Mouse (Mus musculus) heart, embryonic 12.5 days (tissue): ENCODE measurements around the gene Slc51b. TPM values are rescaled to one million over a fixed set of nuclear protein-coding genes. Genes with fewer than 3 reads are reported as not detected.

Experiments used
- ATAC-seq: fragments of 200-750 bp; cut with Nextera tagmentation; 2 replicates; pipeline ENCODE4 v1.8.0; 2017; ENCODE audit warnings: moderate TSS enrichment, moderate library complexity; ENCODE audit not compliant: insufficient number of reproducible peaks, low FRiP score
- H3K27ac ChIP-seq: fragments of 300-500 bp; sonication (generic); 2 replicates; pipeline ENCODE4 v1.5.1; 2016; ENCODE audit warnings: mild to moderate bottlenecking, moderate library complexity; ENCODE audit not compliant: poor library complexity, severe bottlenecking
- H3K27me3 ChIP-seq: fragments of 300-500 bp; sonication (generic); replicated peaks from 2 replicates; pipeline ENCODE4 v1.6.1; 2016; ENCODE audit warnings: mild to moderate bottlenecking, moderate library complexity
- H3K36me3 ChIP-seq: fragments of 300-500 bp; sonication (generic); 2 replicates; pipeline ENCODE4 v1.6.1; 2016; ENCODE audit warnings: mild to moderate bottlenecking, moderate library complexity
- H3K4me1 ChIP-seq: fragments of 300-500 bp; sonication (generic); replicated peaks from 2 replicates; pipeline ENCODE4 v1.6.1; 2016; ENCODE audit warnings: mild to moderate bottlenecking
- H3K4me2 ChIP-seq: fragments of 300-500 bp; sonication (generic); 2 replicates; pipeline ENCODE4 v1.6.1; 2016; ENCODE audit warnings: mild to moderate bottlenecking, moderate library complexity
- H3K4me3 ChIP-seq: fragments of 300-500 bp; sonication (generic); 2 replicates; pipeline ENCODE4 v1.5.1; 2016; ENCODE audit warnings: mild to moderate bottlenecking
- H3K9ac ChIP-seq: fragments of 300-500 bp; sonication (generic); 2 replicates; pipeline ENCODE4 v1.6.1; 2016; ENCODE audit warnings: mild to moderate bottlenecking, moderate library complexity
- H3K9me3 ChIP-seq: fragments of 300-500 bp; sonication (generic); replicated peaks from 2 replicates; pipeline ENCODE4 v1.6.1; 2016; ENCODE audit warnings: mild to moderate bottlenecking, moderate library complexity
- WGBS: fragments of 180-500 bp; shearing (Covaris S2); methylation state at CpG from one replicate; pipeline ENCODE4 v1.1.7; 2016; 5-methylcytosine and 5-hydroxymethylcytosine counted together
- polyA plus RNA-seq: library from polyadenylated mRNA; unstranded; fragments of >200 nt; fragmentation: Nextera tagmentation; extraction: Ambion mirVana; gene quantifications from 2 replicates; pipeline ENCODE4 v1.2.1, GENCODE M21; 2016

The Slc51b gene
- polyA plus RNA-seq, 1 experiment from 2014 or later, result not detected

DNA sequence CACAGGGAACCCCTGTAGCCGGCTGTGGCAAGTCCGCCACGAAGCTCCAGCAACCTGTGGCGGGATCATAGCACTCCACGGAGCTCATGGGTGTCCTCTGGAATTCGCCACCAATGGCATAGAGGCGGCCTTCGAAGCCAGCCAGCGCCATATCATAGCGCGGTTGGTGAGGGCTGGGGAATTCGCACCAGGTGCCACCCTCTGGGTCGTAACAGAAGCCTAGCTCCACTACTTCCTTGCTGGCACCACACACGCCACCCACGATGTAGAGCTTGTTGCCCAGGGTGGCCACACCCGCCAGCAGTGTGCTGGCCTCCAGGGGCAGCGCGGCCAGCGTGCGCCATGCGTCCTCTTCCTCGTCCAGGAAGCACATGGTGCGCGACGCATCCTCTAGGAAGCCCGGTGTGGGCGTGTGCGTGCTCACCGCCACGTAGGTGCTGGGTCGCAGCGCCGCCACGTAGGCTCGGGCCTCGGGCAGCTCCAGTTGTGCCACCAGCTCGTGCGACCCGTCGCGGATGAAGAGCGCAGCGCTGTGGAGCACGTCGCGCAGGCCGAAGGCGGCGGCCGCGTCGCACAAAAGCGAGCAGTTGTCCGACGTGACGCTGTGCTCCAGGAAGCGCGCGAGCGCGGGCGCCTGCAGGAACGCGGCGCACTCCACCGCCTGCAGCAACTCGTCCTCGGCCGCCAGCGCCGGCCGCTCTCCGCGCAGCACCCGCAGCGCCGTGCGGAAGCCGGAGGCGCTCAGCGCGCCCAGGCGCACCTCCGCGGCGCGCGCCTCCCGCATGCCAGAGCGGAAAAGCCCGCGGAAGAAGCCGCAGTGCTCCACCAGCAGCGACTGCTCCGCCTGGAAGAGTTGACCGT lies 31.8 kb downstream of the Slc51b start:
- peak; percentile 41; the same call in 1 of the 2 replicates for ATAC-seq
- no peaks in the 10 kb centered on the region for H3K36me3 ChIP-seq
- H3K27ac ChIP-seq, result no peak overlapping the region
- H3K4me3 ChIP-seq, result peak overlapping the region; percentile 58
- 12% methylated on average over 95 of the region's 96 CpGs for WGBS
- peak overlapping the region; percentile 58 for H3K9ac ChIP-seq
- H3K4me2 ChIP-seq, result peak overlapping the region; percentile 76
- peaks cover 15% of the 10 kb centered on the region for H3K4me1 ChIP-seq
- H3K27me3 ChIP-seq, result peaks cover 45% of the 10 kb centered on the region
- no peaks in the 10 kb centered on the region for H3K9me3 ChIP-seq

GRCm38 (mm10) chr9:65386373-65387140 lies 36.2 kb downstream of the Slc51b start:
- no peaks in the 10 kb centered on the region for H3K9me3 ChIP-seq
- H3K4me2 ChIP-seq, result no peak overlapping the region
- no peak overlapping the region for H3K27ac ChIP-seq
- H3K36me3 ChIP-seq, result no peaks in the 10 kb centered on the region
- H3K4me1 ChIP-seq, result peaks cover 15% of the 10 kb centered on the region
- peaks cover 31% of the 10 kb centered on the region for H3K27me3 ChIP-seq
- no peak overlapping the region for H3K4me3 ChIP-seq
- no peak overlapping the region for H3K9ac ChIP-seq
- ATAC-seq, result no peak
- 39% methylated on average over 8 of the region's 8 CpGs for WGBS

DNA sequence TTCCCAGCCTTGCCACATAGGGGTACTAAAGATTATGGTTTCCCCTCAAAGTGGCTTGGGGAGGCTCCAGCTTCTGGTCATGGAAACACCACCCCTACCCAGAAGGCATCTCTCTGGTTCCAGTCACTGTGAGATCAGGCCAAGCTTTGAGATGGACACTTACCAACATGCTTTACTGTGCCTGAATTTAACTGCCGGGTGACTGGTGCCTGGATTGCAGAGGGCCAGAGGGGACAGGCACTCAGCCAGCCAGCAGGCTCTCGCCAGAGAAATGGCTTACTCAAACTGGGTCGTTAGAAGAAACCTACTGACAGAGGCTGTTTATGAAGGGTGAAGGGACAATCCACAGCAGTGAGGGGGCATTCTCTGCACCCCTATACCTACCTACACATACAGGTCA lies 38.5 kb downstream of the Slc51b start:
- peaks cover 8% of the 10 kb centered on the region; the same call in 1 of the 2 replicates for H3K27me3 ChIP-seq
- no peak overlapping the region for H3K27ac ChIP-seq
- no peak for ATAC-seq
- H3K4me1 ChIP-seq, result peaks cover 17% of the 10 kb centered on the region
- H3K36me3 ChIP-seq, result no peaks in the 10 kb centered on the region
- H3K9ac ChIP-seq, result no peak overlapping the region
- H3K4me3 ChIP-seq, result no peak overlapping the region
- H3K9me3 ChIP-seq, result no peaks in the 10 kb centered on the region
- no peak overlapping the region for H3K4me2 ChIP-seq
- WGBS, result 44% methylated on average over 3 of the region's 3 CpGs

GRCm38 (mm10) chr9:65382751-65383097 lies 40.0 kb downstream of the Slc51b start:
- H3K27me3 ChIP-seq, result 0 out of 2 replicates have a peak, but pooled peaks cover 3% of the 10 kb centered on the region
- no peak overlapping the region for H3K4me3 ChIP-seq
- H3K36me3 ChIP-seq, result peaks cover 3% of the 10 kb centered on the region; the same call in 1 of the 2 replicates
- H3K4me2 ChIP-seq, result no peak overlapping the region
- H3K27ac ChIP-seq, result no peak overlapping the region
- H3K4me1 ChIP-seq, result peaks cover 17% of the 10 kb centered on the region
- ATAC-seq, result no peak
- H3K9ac ChIP-seq, result no peak overlapping the region
- WGBS, result 55% methylated on average over 3 of the region's 3 CpGs
- H3K9me3 ChIP-seq, result no peaks in the 10 kb centered on the region

- H3K36me3 ChIP-seq, result peaks cover 7% of the 10 kb centered on the region; the same call in 1 of the 2 replicates
- 55% methylated on average over 6 of the region's 6 CpGs for WGBS
- H3K9ac ChIP-seq, result no peak overlapping the region
Observed at GRCm38 (mm10) chr9:65382031-65382750, 40.6 kb downstream of the Slc51b start.

DNA sequence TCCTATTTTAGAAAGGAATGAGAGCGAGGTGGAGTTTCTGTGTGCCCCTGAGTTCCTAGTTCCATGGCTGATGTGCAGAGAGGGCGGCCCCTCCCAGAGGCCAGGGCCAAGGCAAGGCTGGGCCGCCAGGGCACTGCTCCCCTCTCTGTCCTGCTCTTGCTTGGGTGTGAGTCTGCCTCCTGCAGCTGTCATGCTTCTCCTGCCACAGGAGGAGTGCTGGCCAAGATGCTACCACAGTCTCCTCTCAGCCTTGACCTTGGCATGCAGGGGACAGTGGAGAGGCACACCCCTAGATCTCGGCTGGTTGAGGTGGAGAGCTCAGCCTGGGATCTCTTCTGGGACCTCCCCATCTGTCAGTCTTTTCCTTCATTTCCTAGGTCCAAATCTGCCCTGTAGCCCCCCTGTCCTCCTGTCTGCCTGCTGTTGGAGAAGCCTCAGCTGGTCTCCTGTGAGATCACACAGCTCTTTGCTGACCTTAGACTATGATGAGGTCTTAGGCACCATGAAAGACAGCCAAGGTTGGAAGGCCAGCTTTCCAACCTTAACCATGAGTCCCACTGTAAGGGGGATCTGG lies 41.7 kb downstream of the Slc51b start:
- Histone ChIP-seq H3K9me3 (no peaks in the 10 kb centered on the region), H3K9ac (no peak overlapping the region), H3K4me1 (peaks cover 17% of the 10 kb centered on the region), H3K27ac (no peak overlapping the region), H3K36me3 (peaks cover 16% of the 10 kb centered on the region), H3K4me2 (no peak overlapping the region), H3K4me3 (no peak overlapping the region), H3K27me3 (no peaks in the 10 kb centered on the region)
- 70% methylated on average over 4 of the region's 4 CpGs for WGBS
- no peak for ATAC-seq

More at GRCm38 (mm10) chr9:65382031-65382750, 40.6 kb downstream of the Slc51b start:
- no peaks in the 10 kb centered on the region for H3K9me3 ChIP-seq
- no peaks in the 10 kb centered on the region for H3K27me3 ChIP-seq
- H3K4me1 ChIP-seq, result peaks cover 17% of the 10 kb centered on the region
- no peak overlapping the region for H3K27ac ChIP-seq
- no peak for ATAC-seq
- H3K4me3 ChIP-seq, result no peak overlapping the region
- H3K4me2 ChIP-seq, result no peak overlapping the region

DNA sequence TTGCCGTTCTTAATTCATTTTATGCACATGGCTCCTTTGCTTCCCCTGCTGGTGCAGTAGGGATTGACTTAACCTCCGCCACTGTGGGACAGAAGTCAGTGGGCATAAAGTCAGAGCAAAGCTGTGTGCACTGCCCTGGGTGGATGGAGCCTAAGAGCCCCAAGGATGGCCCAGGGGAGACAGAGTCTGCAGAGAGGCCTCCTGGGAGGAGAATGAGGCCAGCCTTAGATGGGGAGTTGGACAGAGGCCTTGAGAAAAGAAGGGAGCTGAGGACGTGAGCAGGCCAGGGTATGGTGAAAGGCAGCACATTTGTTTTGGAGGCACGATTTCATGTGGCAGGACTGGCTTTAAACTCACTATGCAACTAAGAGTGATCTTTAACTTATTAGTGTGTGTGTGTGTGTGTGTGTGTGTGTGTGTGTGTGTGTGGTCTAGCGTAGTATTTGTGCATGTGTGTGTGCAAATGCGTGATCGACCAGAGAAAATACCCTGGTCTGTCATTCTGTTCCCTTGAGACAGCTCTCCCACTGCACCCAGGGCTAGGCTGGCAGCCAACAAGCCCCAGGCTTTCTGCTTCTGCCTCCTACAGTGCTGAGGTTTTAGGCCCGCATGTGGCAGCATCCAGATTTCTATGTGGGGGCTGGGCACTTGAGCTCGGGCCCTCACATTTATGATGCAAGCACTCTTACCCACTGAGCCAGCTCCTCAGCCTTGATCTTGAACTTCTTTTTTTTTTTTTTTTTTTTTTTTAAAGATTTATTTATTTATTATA lies 47.4 kb downstream of the Slc51b start:
- H3K4me1 ChIP-seq, result peaks cover 6% of the 10 kb centered on the region; the same call in 1 of the 2 replicates
- H3K9ac ChIP-seq, result no peak overlapping the region
- no peak for ATAC-seq
- H3K4me3 ChIP-seq, result no peak overlapping the region
- H3K27me3 ChIP-seq, result no peaks in the 10 kb centered on the region
- no peak overlapping the region for H3K27ac ChIP-seq
- WGBS, result 82% methylated on average over 9 of the region's 9 CpGs
- no peaks in the 10 kb centered on the region for H3K9me3 ChIP-seq
- H3K36me3 ChIP-seq, result peaks cover 19% of the 10 kb centered on the region
- H3K4me2 ChIP-seq, result no peak overlapping the region

GRCm38 (mm10) chr9:65374468-65375162 lies 48.1 kb downstream of the Slc51b start:
- ATAC-seq, result no peak
- 60% methylated on average over 5 of the region's 5 CpGs for WGBS

DNA sequence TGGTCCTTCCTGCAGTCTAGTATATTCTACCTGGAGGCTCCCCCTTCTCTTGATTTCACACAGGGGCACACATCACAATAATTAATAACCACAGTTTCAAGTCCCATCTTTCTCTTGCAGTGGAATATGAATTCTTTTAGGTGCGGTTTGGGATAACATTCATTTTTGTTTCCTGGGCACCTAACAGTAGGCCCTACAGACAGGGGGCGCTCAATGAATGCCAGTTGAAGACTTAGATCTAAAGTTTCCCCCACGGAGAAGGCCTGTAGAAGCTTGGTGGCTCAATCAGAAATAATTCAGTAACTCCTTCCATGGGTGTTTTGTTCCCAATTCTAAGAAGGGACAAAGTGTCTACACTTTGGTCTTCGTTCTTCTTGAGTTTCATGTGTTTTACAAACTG lies 50.3 kb downstream of the Slc51b start:
- H3K4me2 ChIP-seq, result no peak overlapping the region
- H3K4me1 ChIP-seq, result peaks cover 6% of the 10 kb centered on the region; the same call in 1 of the 2 replicates
- no peak overlapping the region for H3K4me3 ChIP-seq
- H3K9me3 ChIP-seq, result no peaks in the 10 kb centered on the region
- H3K27me3 ChIP-seq, result no peaks in the 10 kb centered on the region
- no peak overlapping the region for H3K9ac ChIP-seq
- 69% methylated on average over 4 of the region's 4 CpGs for WGBS
- no peak overlapping the region for H3K27ac ChIP-seq
- H3K36me3 ChIP-seq, result peaks cover 15% of the 10 kb centered on the region
- no peak for ATAC-seq

More at GRCm38 (mm10) chr9:65374468-65375162, 48.1 kb downstream of the Slc51b start:
- Histone ChIP-seq H3K4me3 (no peak overlapping the region), H3K27me3 (no peaks in the 10 kb centered on the region), H3K36me3 (peaks cover 19% of the 10 kb centered on the region), H3K27ac (no peak overlapping the region), H3K4me2 (no peak overlapping the region), H3K4me1 (peaks cover 6% of the 10 kb centered on the region; the same call in 1 of the 2 replicates), H3K9ac (no peak overlapping the region), H3K9me3 (no peaks in the 10 kb centered on the region)

DNA sequence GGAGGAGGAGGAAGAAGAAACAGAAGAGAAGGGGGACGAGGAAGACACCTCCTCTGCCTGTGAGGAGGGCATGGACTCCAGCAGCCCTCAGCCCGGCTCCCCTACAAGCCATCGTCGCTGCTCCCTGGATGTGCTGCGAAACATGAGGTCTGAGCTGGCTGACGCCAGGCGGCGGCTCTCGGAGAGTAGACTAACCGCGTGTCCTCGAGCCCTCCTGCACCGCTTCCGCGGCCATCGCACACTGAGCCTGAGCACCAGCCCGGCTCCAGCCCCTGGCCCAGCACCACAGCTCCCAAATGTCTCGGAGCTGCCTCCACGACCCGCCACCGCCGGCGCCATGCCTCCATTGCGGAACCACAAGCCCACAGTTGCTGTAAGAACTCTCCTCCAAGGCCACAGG lies 51.0 kb downstream of the Slc51b start:
- Histone ChIP-seq H3K4me3 (no peak overlapping the region), H3K4me1 (peaks cover 6% of the 10 kb centered on the region; the same call in 1 of the 2 replicates), H3K9ac (no peak overlapping the region), H3K36me3 (peaks cover 8% of the 10 kb centered on the region), H3K4me2 (no peak overlapping the region), H3K27ac (no peak overlapping the region), H3K27me3 (no peaks in the 10 kb centered on the region), H3K9me3 (no peaks in the 10 kb centered on the region)
- ATAC-seq, result no peak
- 79% methylated on average over 24 of the region's 24 CpGs for WGBS
